In the genomic region with DNA sequence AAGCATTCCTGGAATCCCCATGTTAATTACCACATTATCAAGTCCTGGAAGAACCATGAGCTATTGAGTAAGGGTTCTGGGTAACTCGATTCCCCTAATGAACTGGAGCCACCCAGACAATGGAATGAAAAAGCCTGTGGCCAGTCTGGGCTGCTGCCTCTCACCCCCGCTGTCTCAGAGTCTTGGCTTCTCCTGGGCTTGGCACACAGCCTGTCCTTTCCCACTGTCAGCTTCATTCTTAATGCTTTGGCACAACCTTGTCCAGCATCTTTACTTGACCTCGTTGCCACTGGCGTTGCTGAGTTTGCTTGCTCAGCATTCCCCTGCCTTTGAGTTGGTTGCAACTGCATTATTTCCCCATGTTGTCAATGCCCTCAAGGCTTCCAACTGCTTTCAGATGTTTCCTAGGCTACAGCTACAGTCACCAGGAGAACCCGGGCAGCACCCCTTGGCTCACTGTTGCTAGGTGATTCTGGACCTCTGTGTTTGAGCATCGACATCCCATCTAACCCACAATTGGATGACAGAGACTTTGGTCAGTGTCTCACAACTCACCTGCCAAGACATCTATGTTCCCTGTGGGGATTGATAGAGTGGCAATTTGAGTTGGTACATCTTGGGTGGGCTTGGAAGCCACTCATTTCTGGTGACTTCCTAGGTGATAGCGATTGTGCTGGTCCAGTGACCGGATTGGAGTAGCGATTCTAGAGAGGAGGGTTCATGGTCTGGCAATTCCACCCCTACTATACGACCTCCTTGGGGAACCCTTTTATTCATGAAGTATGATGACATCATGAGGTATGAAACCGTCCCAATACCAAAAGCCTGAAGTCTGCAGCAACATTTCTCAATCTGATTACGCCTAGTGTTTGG, we compare ENCODE assay signal across 9 mouse cellular contexts.
DNase-seq lines count a peak whose midpoint lies in the region; ATAC-seq and TF ChIP-seq lines count a peak whose summit lies in the region.
"Had no signal": no experiment of that assay in that cellular context is flagged by ENCODE, and none has a peak within 500 bp of the region (broad histone marks: within the 10 kb centered on the region; RNA-seq: fewer than 3 reads in every experiment).

No protein-coding gene starts in this region.

- no peak overlapping the region for H3K4me2 ChIP-seq in heart, embryonic 12.5 days
- no peak overlapping the region for H3K4me2 ChIP-seq in kidney, embryonic 16.5 days (replicated peaks; ENCODE audit: low read depth, low read length)
- H3K4me2 ChIP-seq: embryonic facial prominence, embryonic 13.5 days had no signal

- no peaks in the 10 kb centered on the region for H3K27me3 ChIP-seq in heart, embryonic 12.5 days (replicated peaks)
- no peaks in the 10 kb centered on the region for H3K27me3 ChIP-seq in kidney, embryonic 16.5 days (ENCODE audit: insufficient read depth, low read length)
- H3K27me3 ChIP-seq: embryonic facial prominence, embryonic 13.5 days had no signal

- TF ChIP-seq POLR2A in lung, adult 2 months (IDR thresholded peaks at IDR 0.05; ENCODE audit: borderline replicate concordance, extremely low read depth, low read depth, low read length) = no peak

- no peaks in the 10 kb centered on the region for H3K9me3 ChIP-seq in heart, embryonic 12.5 days (replicated peaks)
- no peaks in the 10 kb centered on the region for H3K9me3 ChIP-seq in kidney, embryonic 16.5 days (ENCODE audit: low read length)
- H3K9me3 ChIP-seq: embryonic facial prominence, embryonic 13.5 days had no signal

- H3K9ac ChIP-seq in heart, embryonic 12.5 days = no peak overlapping the region
- no peak overlapping the region for H3K9ac ChIP-seq in kidney, embryonic 16.5 days (replicated peaks; ENCODE audit: low read length)
- H3K9ac ChIP-seq: embryonic facial prominence, embryonic 13.5 days had no signal

- TF ChIP-seq CTCF in lung, adult 2 months (IDR thresholded peaks at IDR 0.05; ENCODE audit: insufficient read depth, low read length) = no peak

- H3K4me1 ChIP-seq in lung, adult 2 months (ENCODE audit: control insufficient read depth, insufficient read depth, low read length) = no peaks in the 10 kb centered on the region
- peaks cover 55% of the 10 kb centered on the region for H3K4me1 ChIP-seq in heart, embryonic 12.5 days (replicated peaks)
- peaks cover 17% of the 10 kb centered on the region; the same call in 1 of the 2 replicates for H3K4me1 ChIP-seq in kidney, embryonic 16.5 days (ENCODE audit: insufficient read depth, low read length)

- H3K36me3 ChIP-seq in heart, embryonic 12.5 days = no peaks in the 10 kb centered on the region
- H3K36me3 ChIP-seq in kidney, embryonic 16.5 days (ENCODE audit: insufficient read depth, low read length) = no peaks in the 10 kb centered on the region
- H3K36me3 ChIP-seq: embryonic facial prominence, embryonic 13.5 days had no signal

- ATAC-seq in heart, embryonic 12.5 days (ENCODE audit: insufficient number of reproducible peaks, low FRiP score) = no peak
- no peak for ATAC-seq in kidney, embryonic 16.5 days (ENCODE audit: low FRiP score, low TSS enrichment)

- peak overlapping the region; percentile 41 for H3K27ac ChIP-seq in heart, embryonic 12.5 days (ENCODE audit: poor library complexity, severe bottlenecking)
- no peak overlapping the region for H3K27ac ChIP-seq in kidney, embryonic 16.5 days (ENCODE audit: low read length)
- H3K27ac ChIP-seq: embryonic facial prominence, embryonic 13.5 days had no signal

- 79% methylated on average over 12 of the region's 12 CpGs for WGBS in lung, adult 2 months
- WGBS in heart, embryonic 12.5 days = 75% methylated on average over 12 of the region's 12 CpGs
- 80% methylated on average over 12 of the region's 12 CpGs for WGBS in kidney, embryonic 16.5 days

- no peak overlapping the region for H3K4me3 ChIP-seq in lung, adult 2 months (replicated peaks; ENCODE audit: extremely low read depth, low read depth, low read length)
- H3K4me3 ChIP-seq in heart, embryonic 12.5 days = no peak overlapping the region
- no peak overlapping the region for H3K4me3 ChIP-seq in kidney, embryonic 16.5 days (ENCODE audit: low read length)
- H3K4me3 ChIP-seq: embryonic facial prominence, embryonic 13.5 days had no signal

- DNase-seq in lung, adult 18-20 months = peak; percentile 8 to 15
- no peak for DNase-seq in lung, adult 2 months
- peak; percentile 73 for DNase-seq in cerebellum, adult 9-10 months
- DNase-seq in lung, postnatal 4 days = peak; percentile 18 to 61
- no peak for DNase-seq in spleen, postnatal 10 days (ENCODE audit: low spot score in 2 of 2)
- DNase-seq in thymus, postnatal 10 days (ENCODE audit: low spot score in 2 of 2) = no peak

Comparison
In these comparisons a context has a peak if more than half of its experiments do, and no peak if none do; other contexts are left out.
1. DNase-seq: peak in lung, adult 18-20 months (2 of 2), cerebellum, adult 9-10 months (single experiment) and lung, postnatal 4 days (2 of 2); none in lung, adult 2 months (single experiment), spleen, postnatal 10 days (0 of 2) and thymus, postnatal 10 days (0 of 2).